Mouse (Mus musculus): ENCODE data around the gene Gemin5.

GRCm38 (mm10) chr11:58101194-58101720, 67.1 kb downstream of the Gemin5 start:
- TF ChIP-seq E2F4 (IDR thresholded peaks at IDR 0.05; ENCODE audit: insufficient replicate concordance, low read depth, low read length) (no peak), ZNF384 (IDR thresholded peaks at IDR 0.05; ENCODE audit: low read depth, low read length) (no peak), SMC3 (IDR thresholded peaks at IDR 0.05; ENCODE audit: low read depth, low read length) (no peak), MAX (IDR thresholded peaks at IDR 0.05; ENCODE audit: low read length) (no peak), CTCF (conservative IDR thresholded peaks at IDR 0.05 in 1 of 2, IDR thresholded peaks at IDR 0.05 in 1 of 2; ENCODE audit: low read depth in 2 of 2, low read length in 2 of 2) (no peak), MYC (IDR thresholded peaks at IDR 0.05; ENCODE audit: low read depth, low read length) (no peak), EP300 (IDR thresholded peaks at IDR 0.05; ENCODE audit: low read length) (no peak), POLR2A (IDR thresholded peaks at IDR 0.05; ENCODE audit: low read depth, low read length) (no peak), TCF12 (IDR thresholded peaks at IDR 0.05; ENCODE audit: low read depth, low read length) (no peak), NRF1 (IDR thresholded peaks at IDR 0.05; ENCODE audit: low read depth, low read length) (no peak)

Measured in CH12.LX (cell line).